Mouse (Mus musculus): Measurements from ENCODE around the gene Gid4. TPM values are rescaled to one million over a fixed set of nuclear protein-coding genes. Genes with fewer than 3 reads are reported as not detected.

The Gid4 gene
- polyA plus RNA-seq, 1 experiment from 2014 or later: 18.1 TPM

- no peak overlapping the region for H3K27ac ChIP-seq
- H3K4me3 ChIP-seq: no peak overlapping the region
- H3K4me2 ChIP-seq: no peak overlapping the region
- WGBS (ENCODE audit: insufficient replicate concordance): 73% methylated on average over 5 of the region's 5 CpGs
- H3K4me1 ChIP-seq: peaks cover 10% of the 10 kb centered on the region
- no peak for ATAC-seq
- H3K9ac ChIP-seq: no peak overlapping the region
- no peaks in the 10 kb centered on the region for H3K9me3 ChIP-seq (replicated peaks)
- peaks cover 21% of the 10 kb centered on the region for H3K27me3 ChIP-seq (replicated peaks)
- no peaks in the 10 kb centered on the region; the same call in 1 of the 2 replicates for H3K36me3 ChIP-seq
These were observed 57.6 kb downstream of the Gid4 start for GRCm38 (mm10) chr11:60474534-60474933.

GRCm38 (mm10) chr11:60475668-60476362, 58.9 kb downstream of the Gid4 start:
- ATAC-seq: no peak
- no peaks in the 10 kb centered on the region for H3K9me3 ChIP-seq (replicated peaks)
- WGBS (ENCODE audit: insufficient replicate concordance): 75% methylated on average over 5 of the region's 5 CpGs

GRCm38 (mm10) chr11:60478121-60478520, 61.2 kb downstream of the Gid4 start:
- H3K4me1 ChIP-seq: peaks cover 20% of the 10 kb centered on the region
- WGBS (ENCODE audit: insufficient replicate concordance): 33% methylated on average over 17 of the region's 17 CpGs
- no peaks in the 10 kb centered on the region for H3K36me3 ChIP-seq
- peaks cover 44% of the 10 kb centered on the region for H3K27me3 ChIP-seq (replicated peaks)
- H3K9ac ChIP-seq: no peak overlapping the region
- H3K4me2 ChIP-seq: peak overlapping the region; percentile 52
- ATAC-seq: peak; percentile 44; the same call in 1 of the 2 replicates
- 0 out of 2 replicates have a peak overlapping the region, but pooled peaks have one; percentile 6 for H3K4me3 ChIP-seq
- H3K9me3 ChIP-seq (replicated peaks): no peaks in the 10 kb centered on the region
- no peak overlapping the region for H3K27ac ChIP-seq

More at GRCm38 (mm10) chr11:60475668-60476362, 58.9 kb downstream of the Gid4 start:
- Histone ChIP-seq H3K9ac (no peak overlapping the region), H3K36me3 (no peaks in the 10 kb centered on the region), H3K4me3 (no peak overlapping the region), H3K4me1 (peaks cover 20% of the 10 kb centered on the region), H3K4me2 (no peak overlapping the region), H3K27ac (no peak overlapping the region), H3K27me3 (replicated peaks) (peaks cover 33% of the 10 kb centered on the region)

GRCm38 (mm10) chr11:60486267-60486666, 69.3 kb downstream of the Gid4 start:
- no peaks in the 10 kb centered on the region for H3K9me3 ChIP-seq (replicated peaks)
- peaks cover 22% of the 10 kb centered on the region for H3K27me3 ChIP-seq (replicated peaks)
- 9% methylated on average over 3 of the region's 3 CpGs for WGBS (ENCODE audit: insufficient replicate concordance)
- H3K4me3 ChIP-seq: peak overlapping the region; percentile 4; the same call in 1 of the 2 replicates
- ATAC-seq: peak; percentile 99
- H3K36me3 ChIP-seq: no peaks in the 10 kb centered on the region
- peak overlapping the region; percentile 51 for H3K9ac ChIP-seq
- peak overlapping the region; percentile 81 for H3K27ac ChIP-seq
- H3K4me2 ChIP-seq: peak overlapping the region; percentile 60
- peaks cover 41% of the 10 kb centered on the region for H3K4me1 ChIP-seq

GRCm38 (mm10) chr11:60492726-60493125, 75.8 kb downstream of the Gid4 start:
- H3K4me3 ChIP-seq: no peak overlapping the region
- H3K4me2 ChIP-seq: no peak overlapping the region
- 70% methylated on average over 5 of the region's 5 CpGs for WGBS (ENCODE audit: insufficient replicate concordance)
- H3K27me3 ChIP-seq (replicated peaks): peaks cover 49% of the 10 kb centered on the region
- H3K4me1 ChIP-seq: peaks cover 10% of the 10 kb centered on the region
- H3K9me3 ChIP-seq (replicated peaks): no peaks in the 10 kb centered on the region
- no peak overlapping the region for H3K9ac ChIP-seq
- ATAC-seq: no peak
- H3K36me3 ChIP-seq: no peaks in the 10 kb centered on the region
- H3K27ac ChIP-seq: no peak overlapping the region

- H3K4me3 ChIP-seq: no peak overlapping the region
- H3K4me1 ChIP-seq: no peaks in the 10 kb centered on the region
- ATAC-seq: no peak
- H3K9me3 ChIP-seq (replicated peaks): no peaks in the 10 kb centered on the region
- no peak overlapping the region for H3K4me2 ChIP-seq
- H3K27ac ChIP-seq: no peak overlapping the region
- WGBS (ENCODE audit: insufficient replicate concordance): 50% methylated on average over 2 of the region's 2 CpGs
- no peaks in the 10 kb centered on the region for H3K36me3 ChIP-seq
- H3K9ac ChIP-seq: no peak overlapping the region
- peaks cover 64% of the 10 kb centered on the region for H3K27me3 ChIP-seq (replicated peaks)
These were observed 78.7 kb downstream of the Gid4 start for GRCm38 (mm10) chr11:60495692-60496091.

Other genes with a start within 250 kb of the Gid4 start
- 45.7 and 50.9 TPM in 2 replicates for gene Srebf1, start 194.6 kb upstream of the Gid4 start, polyA plus RNA-seq (2016; fragmentation: Nextera tagmentation; extraction: Ambion mirVana)
- 8.7 and 9.6 TPM in 2 replicates for gene Tom1l2, start 64.2 kb upstream of the Gid4 start, polyA plus RNA-seq (2016; fragmentation: Nextera tagmentation; extraction: Ambion mirVana)
- 0.49 and 0.53 TPM in 2 replicates for gene Drc3, start 63.8 kb upstream of the Gid4 start, polyA plus RNA-seq (2016; fragmentation: Nextera tagmentation; extraction: Ambion mirVana)
- 47.7 and 50.2 TPM in 2 replicates for gene Atpaf2, start 1.3 kb downstream of the Gid4 start, polyA plus RNA-seq (2016; fragmentation: Nextera tagmentation; extraction: Ambion mirVana)
- 58.1 and 61.7 TPM in 2 replicates for gene Drg2, start 37.4 kb downstream of the Gid4 start, polyA plus RNA-seq (2016; fragmentation: Nextera tagmentation; extraction: Ambion mirVana)
- 0.26 and 0.28 TPM in 2 replicates for gene Myo15, start 52.2 kb downstream of the Gid4 start, polyA plus RNA-seq (2016; fragmentation: Nextera tagmentation; extraction: Ambion mirVana)
- gene Alkbh5, start 119.2 kb downstream of the Gid4 start, polyA plus RNA-seq (2016; fragmentation: Nextera tagmentation; extraction: Ambion mirVana): 32.7 and 33.2 TPM in 2 replicates

Measured in liver, embryonic 12.5 days (tissue).